Mouse (Mus musculus): Measurements from ENCODE around the gene Pip4k2a. TPM values are rescaled to one million over a fixed set of nuclear protein-coding genes. Genes with fewer than 3 reads are reported as not detected.
"Not testable (repeated sequence)": the region's sequence is repeated elsewhere in the genome, so short reads cannot be mapped to it uniquely, and the experiment has no call there.

Pip4k2a gene
- total RNA-seq (2021): 10 to 100 TPM; 47.9 to 54.1 TPM

- peak; percentile 86 to 94 for DNase-seq (ENCODE audit: extremely low spot score in 1 of 2, low spot score in 1 of 2)
These were observed at the start of gene Pip4k2a, which contains the start of gene 4930426L09Rik for GRCm38 (mm10) chr2:18998054-18998478. Gene Pip4k2a, minus strand, starts transcription at chr2:18998126. Gene 4930426L09Rik, plus strand, starts transcription at chr2:18998343.

GRCm38 (mm10) chr2:19037907-19038570 is 40.1 kb upstream of the Pip4k2a start:
- no peak for DNase-seq (ENCODE audit: extremely low spot score in 1 of 2, low spot score in 1 of 2)

- no peak for DNase-seq (ENCODE audit: extremely low spot score in 1 of 2, low spot score in 1 of 2)
These were observed 39.5 kb upstream of the Pip4k2a start for GRCm38 (mm10) chr2:19037430-19037829.

- no peak for DNase-seq (ENCODE audit: extremely low spot score in 1 of 2, low spot score in 1 of 2)
These were observed 26.9 kb upstream of the Pip4k2a start for GRCm38 (mm10) chr2:19024807-19025206.

- DNase-seq (ENCODE audit: extremely low spot score in 1 of 2, low spot score in 1 of 2): no peak
These were observed 20.1 kb upstream of the Pip4k2a start for GRCm38 (mm10) chr2:19018034-19018433.

- DNase-seq (ENCODE audit: extremely low spot score in 1 of 2, low spot score in 1 of 2): no peak
These were observed 18.9 kb upstream of the Pip4k2a start for GRCm38 (mm10) chr2:19016839-19017238.

GRCm38 (mm10) chr2:19016348-19016747 is 18.4 kb upstream of the Pip4k2a start:
- no peak for DNase-seq (ENCODE audit: extremely low spot score in 1 of 2, low spot score in 1 of 2)

GRCm38 (mm10) chr2:19011443-19011842 is 13.5 kb upstream of the Pip4k2a start:
- no peak for DNase-seq (ENCODE audit: extremely low spot score in 1 of 2, low spot score in 1 of 2)

- not testable (repeated sequence) for DNase-seq (ENCODE audit: extremely low spot score in 1 of 2, low spot score in 1 of 2)
These were observed 12.6 kb upstream of the Pip4k2a start for GRCm38 (mm10) chr2:19010541-19010940.

- DNase-seq (ENCODE audit: extremely low spot score in 1 of 2, low spot score in 1 of 2): no peak
These were observed 9.7 kb upstream of the Pip4k2a start for GRCm38 (mm10) chr2:19007580-19007979.

GRCm38 (mm10) chr2:19006124-19006523 is 8.2 kb upstream of the Pip4k2a start:
- no peak for DNase-seq (ENCODE audit: extremely low spot score in 1 of 2, low spot score in 1 of 2)

- DNase-seq (ENCODE audit: extremely low spot score in 1 of 2, low spot score in 1 of 2): no peak
These were observed 6.9 kb upstream of the Pip4k2a start for GRCm38 (mm10) chr2:19004801-19005200.

GRCm38 (mm10) chr2:18999395-18999794 is 1.5 kb upstream of the Pip4k2a start:
- DNase-seq (ENCODE audit: extremely low spot score in 1 of 2, low spot score in 1 of 2): no peak

- peak; percentile 39 to 53 for DNase-seq (ENCODE audit: extremely low spot score in 1 of 2, low spot score in 1 of 2)
These were observed 447 bp downstream of the Pip4k2a start for GRCm38 (mm10) chr2:18997387-18997971.

- DNase-seq (ENCODE audit: extremely low spot score in 1 of 2, low spot score in 1 of 2): peak in 1 of 2 experiments; percentile 23
These were observed 1.3 kb downstream of the Pip4k2a start for GRCm38 (mm10) chr2:18996451-18997211.

GRCm38 (mm10) chr2:18992512-18993510 is 5.1 kb downstream of the Pip4k2a start:
- DNase-seq (ENCODE audit: extremely low spot score in 1 of 2, low spot score in 1 of 2): no peak

- no peak for DNase-seq (ENCODE audit: extremely low spot score in 1 of 2, low spot score in 1 of 2)
These were observed 9.0 kb downstream of the Pip4k2a start for GRCm38 (mm10) chr2:18988885-18989284.

GRCm38 (mm10) chr2:18985506-18985905 is 12.4 kb downstream of the Pip4k2a start:
- DNase-seq (ENCODE audit: extremely low spot score in 1 of 2, low spot score in 1 of 2): no peak

- no peak for DNase-seq (ENCODE audit: extremely low spot score in 1 of 2, low spot score in 1 of 2)
These were observed 13.7 kb downstream of the Pip4k2a start for GRCm38 (mm10) chr2:18984095-18984847.

Data from layer of hippocampus, postnatal 25 days (tissue).